Mouse (Mus musculus): ENCODE data around the gene Ccdc40.

Gene Ccdc40

DNA sequence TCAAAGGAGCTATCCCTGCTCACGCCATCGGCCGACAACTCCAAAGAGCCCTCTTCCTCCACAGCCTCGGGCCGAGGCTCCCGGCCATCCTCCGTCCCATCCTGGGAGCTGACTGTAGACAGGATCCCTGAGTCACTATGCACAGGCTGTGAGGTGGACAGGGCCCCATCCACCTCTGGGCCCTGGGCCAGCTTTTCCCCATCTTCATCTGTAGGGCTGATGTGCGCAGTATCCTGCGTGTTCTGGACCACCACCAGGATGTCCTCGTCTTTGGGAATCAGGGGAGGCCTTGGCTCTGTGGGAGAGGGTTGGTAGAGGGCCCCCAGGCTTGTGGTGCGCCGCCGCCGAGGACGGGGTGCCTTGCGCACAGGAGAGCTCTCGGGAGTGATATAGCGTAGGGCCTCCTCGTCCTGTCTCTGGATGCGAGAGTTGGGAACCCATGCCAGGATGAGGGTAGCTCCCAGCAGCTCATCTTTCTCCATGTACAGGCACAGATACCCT is 19.5 kb upstream of the Ccdc40 start:
- DNase-seq (ENCODE audit: low spot score) = no peak

DNA sequence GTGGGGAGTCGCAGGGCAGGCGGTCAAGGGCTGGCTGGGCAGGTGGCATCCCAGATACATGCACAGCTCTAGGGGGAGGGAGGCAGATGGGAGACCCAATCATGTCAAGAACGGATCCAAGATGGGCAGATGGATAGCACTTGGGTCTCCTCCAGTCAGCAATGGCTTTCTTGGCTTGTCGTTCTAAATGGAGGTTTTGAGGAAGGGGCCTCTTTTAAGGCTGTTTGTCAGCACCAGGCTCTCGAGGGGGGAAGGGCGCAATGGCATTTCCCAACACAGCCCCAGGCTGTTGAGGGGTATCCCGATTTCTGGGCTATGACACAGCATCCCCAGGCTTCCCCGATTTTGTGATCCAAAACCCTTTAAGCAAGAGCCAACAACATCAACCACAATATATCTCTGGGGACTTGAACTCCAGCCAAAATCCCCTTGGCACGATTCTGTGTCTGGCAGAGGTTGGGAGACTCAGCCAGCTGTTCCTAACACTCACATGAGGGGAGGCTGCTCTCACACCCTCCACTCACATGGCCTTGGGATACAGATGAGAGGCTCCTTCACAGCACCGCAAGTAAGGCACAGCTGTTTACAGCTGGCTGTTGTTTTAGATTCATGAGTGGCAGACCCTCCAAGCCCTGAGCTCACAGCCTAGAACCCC is 18.9 kb upstream of the Ccdc40 start:
- no peak for DNase-seq (ENCODE audit: low spot score)

DNA sequence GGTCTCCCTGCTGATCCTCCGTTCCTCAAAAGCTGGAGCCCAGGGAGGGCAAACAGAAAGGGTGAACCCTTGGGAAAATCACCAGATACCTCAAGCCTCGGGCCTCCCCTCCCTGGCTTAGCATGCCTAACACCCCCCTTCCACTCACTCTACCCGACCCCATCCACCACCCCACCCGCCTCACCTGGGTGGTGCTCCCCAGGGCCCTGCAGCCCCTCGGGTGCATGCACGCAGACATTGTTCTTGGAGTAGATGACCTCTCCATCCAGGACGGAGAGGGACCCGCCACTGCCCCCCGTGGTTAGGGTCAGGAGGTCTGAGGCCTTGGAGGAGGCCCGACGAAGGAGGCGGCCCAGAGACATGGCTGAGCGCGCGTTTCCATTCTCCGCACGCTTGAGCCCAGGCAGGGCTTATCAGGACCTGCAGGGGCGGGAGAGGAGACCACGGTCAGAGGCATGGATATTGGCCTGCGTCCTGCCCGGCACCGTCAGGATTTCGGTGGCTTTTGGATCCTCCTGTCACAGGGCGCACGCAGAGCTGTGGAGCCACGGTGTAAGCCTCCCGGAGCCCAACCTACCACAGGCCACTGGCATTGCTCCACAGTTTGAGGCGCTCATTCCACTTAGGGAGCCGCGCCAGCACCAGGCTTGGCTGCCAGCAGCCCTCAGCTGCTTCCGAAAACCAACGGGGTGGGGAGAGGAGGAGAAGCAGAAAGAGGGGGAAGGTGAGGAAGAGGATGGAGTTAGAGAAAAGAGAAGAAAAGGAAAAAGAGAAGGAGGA is 17.9 kb upstream of the Ccdc40 start:
- DNase-seq (ENCODE audit: low spot score) = no peak

DNA sequence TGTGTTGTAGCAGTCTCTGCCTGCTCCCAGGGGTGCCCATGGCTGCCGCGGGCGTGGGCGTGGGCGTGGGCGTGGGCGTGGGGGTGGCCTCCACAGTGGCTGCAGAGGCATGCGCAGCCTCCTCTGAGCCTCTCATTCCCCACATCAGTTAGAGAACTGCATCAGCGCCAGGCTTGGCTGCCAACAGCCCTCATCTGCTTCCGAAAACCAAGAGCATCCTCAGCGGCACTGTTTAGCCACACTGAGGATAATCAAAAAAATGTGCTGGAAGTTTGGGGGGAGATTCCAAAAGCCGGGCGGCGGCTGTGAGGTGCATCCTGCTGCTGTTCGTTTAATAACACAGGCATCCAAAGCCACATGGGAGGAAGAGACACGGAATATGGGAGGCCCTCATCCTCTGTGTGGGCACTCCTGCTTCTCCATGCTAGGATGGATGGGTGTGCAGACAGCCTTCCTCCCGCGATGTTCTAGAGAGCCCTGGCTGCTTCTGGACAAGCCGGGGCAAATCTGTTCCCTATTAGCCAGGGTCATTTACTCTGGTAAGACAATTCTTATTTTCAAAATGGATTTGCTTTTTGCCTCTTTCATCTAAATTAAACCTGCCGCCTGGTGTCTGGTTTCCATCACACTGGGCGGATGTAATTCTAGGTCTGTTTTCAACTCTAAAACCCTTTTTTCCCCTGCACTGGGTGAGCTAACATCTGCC is 16.6 kb upstream of the Ccdc40 start:
- DNase-seq (ENCODE audit: low spot score) = no peak

DNA sequence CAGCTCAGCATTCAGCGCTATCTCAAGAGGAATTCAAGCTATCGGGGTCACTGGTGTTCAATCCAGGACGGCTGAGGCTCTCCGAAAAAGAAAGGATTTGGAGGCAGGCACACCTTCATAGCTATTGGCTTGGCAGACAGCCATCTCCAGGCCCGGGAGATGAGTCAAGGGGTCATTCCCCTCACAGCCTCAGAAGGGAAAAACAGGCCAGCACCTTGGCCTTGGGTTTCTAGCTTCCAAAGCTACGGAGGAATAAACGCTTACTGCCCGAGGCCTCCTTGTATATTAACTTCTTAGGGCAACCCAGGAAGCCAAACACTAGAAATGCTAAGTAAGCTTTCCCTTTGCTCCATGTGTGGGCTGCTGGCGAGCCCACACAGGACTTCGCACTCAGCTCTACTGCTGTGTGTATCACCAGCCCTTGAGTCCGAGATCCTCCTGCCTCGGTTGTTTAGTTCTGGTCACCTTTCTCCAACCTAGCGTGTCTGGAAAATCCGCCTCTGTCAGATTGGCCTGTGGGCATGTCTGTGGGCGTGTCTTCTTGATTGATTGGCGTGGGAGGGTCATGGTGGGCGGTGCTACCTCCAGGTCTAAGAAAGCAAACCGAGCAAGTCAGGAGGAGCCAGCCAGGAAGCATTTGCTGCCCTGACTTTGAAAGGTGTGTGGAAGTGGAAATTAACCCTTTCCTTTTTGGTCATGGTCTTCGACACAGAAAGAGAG is 15.0 kb upstream of the Ccdc40 start:
- no peak for DNase-seq (ENCODE audit: low spot score)

DNA sequence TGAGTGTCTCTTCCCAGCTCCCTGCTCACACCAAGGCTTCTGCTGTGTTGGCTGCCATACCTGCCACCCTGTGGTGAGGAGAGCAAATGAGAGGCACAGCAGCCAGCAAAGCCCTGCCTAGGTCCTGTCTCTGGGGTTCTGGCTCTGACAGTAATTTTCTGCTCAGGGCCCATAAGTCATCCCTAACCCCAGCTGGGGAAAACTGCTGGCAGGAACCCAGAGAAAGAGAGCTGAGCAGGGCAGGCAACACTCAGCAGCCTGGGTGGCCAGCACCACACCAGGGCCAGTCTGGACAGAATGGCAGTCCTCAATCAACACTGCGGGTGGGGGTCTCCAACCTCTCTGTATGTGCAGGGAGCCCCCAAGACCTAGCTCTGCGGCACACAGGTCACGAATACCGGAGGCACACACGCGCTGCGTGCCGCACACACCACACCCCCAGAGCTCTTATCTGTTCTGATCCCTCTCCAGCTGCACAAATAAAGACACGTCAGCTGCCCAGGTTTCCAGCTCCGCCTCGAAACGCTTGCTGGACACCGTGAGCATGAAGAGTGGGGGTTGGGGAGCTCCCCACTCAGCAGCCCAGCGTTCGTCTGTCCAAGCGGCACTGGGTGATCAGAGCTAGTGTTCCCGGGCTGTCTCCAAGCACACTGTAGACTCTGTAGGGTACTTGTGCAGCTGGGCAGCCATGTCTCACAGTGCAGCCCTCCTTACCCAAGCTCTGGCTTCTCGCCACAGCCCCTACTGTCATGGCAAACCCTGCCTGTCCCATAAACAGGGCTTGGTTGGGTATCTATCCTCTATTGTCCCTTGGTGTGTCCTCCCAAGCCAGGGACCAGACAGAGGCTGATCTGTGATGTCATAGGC is 13.1 kb upstream of the Ccdc40 start:
- DNase-seq (ENCODE audit: low spot score) = no peak

DNA sequence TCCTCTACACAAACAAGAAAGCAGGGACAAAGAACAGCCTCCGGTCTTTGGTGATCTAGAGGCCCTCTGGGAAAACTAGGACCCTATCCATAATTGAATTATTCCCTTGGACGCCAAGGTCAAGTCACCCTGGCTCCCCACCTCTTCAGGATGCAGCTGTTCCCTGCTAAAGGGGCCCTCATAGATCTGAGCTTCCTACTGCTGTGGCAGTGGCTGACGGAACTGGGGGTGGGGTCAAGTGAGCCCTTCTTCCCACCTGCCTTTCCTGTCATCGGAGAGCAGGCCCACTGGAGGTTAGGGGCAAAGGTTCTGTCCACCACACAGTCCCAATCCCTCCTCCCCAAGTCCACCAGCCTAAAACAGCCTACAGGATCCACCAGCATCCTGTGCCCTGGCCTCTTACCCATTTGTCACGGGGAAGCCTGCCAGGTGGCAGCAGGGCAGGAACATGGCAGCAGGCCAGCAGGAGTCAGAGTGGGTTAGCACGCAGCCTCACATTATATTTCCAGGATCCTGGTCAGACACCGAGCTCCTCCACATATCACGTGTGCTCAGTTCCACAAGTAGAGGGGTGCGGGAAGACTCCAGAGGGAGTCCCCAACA is 12.4 kb upstream of the Ccdc40 start:
- no peak for DNase-seq (ENCODE audit: low spot score)

DNA sequence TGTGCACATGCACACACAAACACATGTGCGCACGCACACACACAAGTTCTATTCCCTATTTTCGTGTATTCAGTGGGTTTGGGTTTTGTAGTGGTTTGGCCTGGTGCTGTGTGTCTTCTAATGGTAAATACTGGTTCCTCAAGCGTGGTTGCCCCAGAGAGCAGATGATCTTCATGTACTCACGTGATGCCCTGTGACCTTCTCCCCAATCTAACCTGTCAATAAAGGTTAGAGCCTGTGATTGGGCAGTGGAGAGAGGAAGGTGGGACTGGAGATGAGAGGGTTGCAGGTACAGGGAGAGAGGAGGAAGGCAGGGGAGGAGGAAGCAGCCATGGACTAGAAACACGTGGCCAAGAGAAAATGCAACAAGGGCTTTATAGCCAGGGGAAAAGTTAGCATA is 10.5 kb upstream of the Ccdc40 start:
- no peak for DNase-seq (ENCODE audit: low spot score)

DNA sequence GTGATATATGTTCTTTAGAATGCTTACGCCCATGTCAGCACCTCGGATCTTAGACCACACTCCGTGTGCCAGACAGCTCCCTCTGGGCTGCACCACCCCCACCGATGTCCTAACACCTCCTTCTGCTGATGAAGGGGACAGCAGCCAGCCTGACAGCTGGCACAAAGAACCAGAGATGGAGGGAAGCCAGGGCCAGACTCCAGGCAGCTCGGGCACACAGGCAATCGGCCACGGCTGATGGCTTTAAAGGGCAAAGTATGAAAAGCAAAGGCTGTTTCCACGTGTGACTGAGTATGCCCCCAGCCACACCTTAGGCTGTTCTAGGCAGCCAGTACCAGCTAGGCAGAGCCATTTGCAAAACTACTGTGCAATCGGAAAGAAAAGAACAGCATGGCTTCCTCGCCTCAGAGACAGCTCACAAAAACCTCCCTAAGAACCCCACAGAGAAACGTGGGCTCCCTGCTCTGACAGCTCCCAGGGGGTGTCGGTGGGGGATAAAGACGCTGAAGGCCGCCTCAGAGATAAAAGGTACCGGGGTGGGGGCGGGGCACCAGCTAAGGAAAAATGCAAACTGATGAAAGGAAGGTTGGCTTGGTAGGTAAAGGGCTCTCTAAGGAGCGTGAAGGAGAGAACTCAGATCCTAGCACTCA is 8.4 kb upstream of the Ccdc40 start:
- DNase-seq (ENCODE audit: low spot score) = no peak

DNA sequence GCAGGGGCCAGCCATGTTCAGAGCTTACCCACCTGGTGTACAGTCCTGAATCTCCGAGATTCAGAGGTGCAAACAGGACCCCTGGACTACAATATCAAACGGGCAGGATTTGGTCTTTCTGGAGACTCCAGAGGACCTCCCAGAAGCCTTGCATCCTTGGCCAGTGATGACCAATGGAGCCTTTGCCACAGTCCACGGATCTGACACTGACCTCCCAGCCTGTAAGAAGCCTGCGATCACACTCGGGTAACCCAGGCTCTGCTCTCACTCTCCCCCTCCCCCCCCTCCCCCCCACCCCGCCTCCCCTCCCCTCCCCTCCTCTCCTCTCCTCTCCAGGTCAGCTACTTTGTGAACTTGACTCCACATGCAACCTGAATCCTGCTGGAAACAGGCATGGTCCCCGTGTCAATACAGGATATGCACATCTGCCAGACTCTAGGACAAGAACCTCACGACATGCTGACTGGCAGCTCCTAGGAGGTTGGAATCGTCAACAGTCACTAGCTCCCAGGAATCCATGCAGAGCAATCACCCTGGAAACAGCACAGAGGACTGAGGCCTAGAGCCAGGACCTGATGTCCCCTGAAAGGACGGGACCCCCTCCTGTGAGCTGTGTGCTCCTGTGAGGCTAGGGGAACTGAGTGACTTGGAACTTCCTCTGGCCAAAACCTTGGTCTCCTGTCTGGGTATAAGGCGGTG is 6.4 kb upstream of the Ccdc40 start:
- DNase-seq (ENCODE audit: low spot score) = no peak

DNA sequence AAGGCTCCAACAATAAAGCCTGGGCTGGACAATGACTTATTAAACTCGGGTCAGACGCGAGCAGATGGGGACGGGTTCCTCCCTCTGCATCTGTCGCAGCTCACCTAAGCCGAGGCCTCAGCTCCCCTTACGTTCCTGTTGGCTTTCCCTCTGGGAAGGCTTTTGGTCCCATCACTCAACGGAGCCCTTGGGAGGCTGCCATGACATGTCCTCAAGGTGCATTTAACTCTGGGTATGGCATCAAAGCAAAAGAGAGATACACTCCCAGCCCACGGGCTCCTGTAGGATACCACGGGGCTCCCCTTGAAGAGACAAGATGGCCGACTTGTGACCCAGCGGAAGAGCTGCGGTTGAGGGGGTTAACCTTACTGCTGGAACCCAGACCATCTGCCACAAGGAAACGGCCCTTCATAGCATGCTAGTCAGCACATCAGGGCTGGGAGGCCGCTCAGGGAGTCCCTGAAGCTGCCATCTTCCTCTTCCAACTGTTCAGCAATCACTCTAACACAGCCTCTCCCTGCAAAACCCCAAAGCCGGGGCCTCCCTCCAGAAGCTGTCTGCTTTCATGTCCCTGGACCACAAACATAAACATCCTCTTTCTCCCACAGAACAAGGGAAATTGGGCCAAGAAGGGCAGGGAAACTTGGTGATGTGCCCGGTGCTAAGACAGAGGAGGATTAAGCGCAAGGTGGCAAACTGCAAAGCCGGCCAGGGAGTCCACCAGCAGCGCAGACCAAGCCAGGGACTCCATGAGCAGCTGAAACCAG is 5.1 kb upstream of the Ccdc40 start:
- no peak for DNase-seq (ENCODE audit: low spot score)

DNA sequence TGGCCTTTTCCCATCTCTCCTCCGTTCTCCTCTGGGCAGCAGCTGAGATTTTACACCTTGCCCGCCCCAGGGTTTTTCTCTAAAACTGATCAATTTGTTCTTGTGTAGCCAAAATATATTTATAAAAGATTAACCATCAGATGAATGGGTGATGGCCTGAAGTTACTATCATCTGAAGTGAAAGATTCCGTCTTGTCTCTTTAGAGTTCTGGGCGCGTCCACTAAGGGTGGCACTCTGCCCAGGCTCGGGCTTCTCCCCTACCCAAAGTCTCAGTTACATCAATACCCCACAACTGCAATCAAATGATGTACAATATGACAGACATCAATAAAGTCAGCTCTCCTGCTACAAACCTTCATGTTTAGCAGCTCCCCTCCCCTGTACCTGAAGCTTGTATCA is 3.4 kb upstream of the Ccdc40 start:
- DNase-seq (ENCODE audit: low spot score) = no peak

DNA sequence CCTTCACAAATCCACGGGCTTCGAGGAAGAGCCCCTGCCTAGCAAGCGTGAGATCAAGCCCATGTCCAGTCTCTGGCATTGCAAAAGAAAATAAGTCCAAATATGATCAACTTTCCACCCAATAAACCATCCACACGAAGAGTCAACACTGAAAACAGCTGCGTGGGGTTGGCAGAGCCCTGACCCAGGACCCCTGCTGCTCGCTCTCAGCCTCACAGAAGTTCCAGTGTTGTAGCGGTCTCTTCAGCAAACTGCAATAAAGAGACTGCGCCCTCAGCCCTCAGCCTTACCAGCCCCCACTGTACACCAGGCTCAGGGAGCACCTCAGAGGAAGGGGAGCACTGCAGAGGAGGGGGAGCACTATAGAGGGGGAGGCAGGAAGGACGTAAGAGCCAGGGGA is 2.7 kb upstream of the Ccdc40 start:
- no peak for DNase-seq (ENCODE audit: low spot score)

DNA sequence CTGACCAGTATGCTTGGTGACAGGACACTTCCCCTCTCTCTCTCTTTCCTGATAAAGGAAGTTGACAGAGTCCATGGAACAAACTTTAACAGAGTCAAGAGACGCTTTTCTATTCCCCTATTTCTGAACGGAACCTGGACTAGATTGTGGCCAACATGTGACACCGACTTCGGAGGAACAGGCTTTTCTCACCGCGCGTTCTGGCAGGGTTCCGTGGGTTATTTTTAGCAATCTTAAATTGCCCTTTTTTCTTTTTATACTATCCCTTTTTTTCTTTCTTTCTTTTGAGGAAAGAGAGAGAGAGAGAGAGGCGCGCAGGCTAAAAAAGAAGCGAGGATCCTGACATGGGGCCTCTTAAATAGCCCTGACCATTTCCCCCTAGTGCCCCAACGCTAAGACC is 781 bp upstream of the Ccdc40 start:
- DNase-seq (ENCODE audit: low spot score) = no peak

DNA sequence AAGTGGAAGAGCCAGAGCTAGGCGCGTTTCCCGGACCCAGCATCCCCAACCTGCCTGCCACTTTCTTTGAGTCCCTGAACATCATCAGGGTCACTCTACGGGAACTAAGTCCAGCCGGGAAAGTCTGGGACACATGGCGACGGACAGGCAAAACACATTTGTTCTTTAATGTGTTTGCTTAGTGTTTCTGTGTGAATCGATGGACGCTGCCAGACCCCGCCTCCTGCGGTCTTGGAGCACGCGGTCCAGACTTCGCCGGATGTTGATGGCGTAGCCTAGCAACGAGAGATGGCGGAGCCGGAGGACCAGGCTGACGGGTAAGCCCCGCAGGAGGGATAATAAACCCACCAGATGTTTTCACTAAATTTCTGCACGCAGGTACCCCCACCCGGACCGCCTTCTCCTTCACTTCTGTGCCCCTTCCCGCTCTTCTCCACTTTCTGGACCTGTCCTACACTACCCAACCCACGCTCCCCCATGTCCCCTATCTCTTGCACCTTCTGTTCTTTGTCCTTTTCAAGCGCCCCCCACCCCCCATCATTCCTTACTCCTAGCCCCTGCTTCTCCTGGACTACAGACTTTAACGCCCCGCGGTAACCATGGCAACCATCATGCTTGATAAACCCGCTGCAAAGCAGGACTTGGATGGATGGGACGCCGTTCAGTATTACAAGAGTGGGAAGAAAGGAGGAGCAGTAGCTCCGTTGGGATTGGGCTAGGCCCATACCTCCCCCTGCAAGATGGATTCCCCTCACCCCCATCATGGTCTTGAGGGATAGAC is 664 bp downstream of the Ccdc40 start:
- no peak for DNase-seq (ENCODE audit: low spot score)

DNA sequence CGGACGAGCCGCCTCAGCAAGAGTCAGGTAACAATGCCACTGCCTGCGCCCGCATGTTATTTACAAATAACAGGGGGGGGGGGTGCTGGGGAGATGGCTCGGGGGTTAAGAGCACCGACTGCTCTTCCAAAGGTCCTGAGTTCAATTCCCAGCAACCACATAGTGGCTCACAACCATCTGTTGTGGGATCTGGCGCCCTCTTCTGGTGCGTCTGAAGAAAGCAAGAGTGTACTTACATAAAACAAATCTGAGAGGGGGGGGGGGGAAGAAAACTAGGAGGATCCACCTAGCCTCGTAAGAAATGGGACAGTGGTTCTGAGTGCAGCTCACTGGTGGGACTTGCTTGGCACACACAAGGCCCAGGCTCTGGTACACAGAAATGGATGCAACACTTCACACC is 6.4 kb downstream of the Ccdc40 start:
- DNase-seq (ENCODE audit: low spot score) = no peak

DNA sequence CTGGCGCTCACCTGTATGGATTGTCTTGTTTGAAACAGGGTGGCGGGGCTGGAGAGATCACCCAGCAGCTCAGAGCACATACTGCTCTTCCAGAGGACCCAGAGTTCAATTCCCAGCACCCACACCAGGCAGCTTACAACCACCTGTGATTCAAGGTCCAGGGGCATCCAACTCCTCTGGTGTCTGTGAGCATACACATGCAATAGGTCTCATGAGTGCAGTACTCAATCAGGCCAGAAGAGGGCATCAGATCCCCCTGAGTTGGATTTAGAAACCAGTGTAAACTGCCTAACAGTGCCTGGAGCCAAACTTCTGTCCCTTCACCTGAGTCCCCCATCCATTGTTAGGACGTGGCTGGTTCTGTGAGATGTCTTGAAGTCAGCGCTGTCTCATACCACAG is 7.2 kb downstream of the Ccdc40 start:
- no peak for DNase-seq (ENCODE audit: low spot score)

DNA sequence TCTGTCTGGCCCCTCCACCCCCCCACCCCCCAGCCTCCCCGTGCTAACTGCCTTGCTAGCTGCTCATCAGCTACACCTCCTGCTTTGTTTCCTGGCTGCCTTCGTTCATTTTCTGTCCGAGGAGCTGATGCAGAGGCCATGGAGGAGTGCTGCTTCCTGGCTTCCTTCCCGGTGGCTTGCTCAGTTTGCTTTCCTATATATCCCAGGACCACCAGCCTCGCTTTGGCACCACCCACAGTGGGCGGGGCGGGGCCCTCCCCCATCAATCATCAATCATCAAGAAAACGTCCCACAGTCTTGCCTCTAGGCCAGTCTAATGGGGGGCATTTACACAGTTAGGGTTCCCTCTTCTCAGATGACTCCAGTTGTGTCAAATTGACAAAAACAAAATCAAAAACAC is 8.0 kb downstream of the Ccdc40 start:
- DNase-seq (ENCODE audit: low spot score) = no peak

Data from urinary bladder, postnatal 10 days (tissue).